In genomic region chr10:82622235-82622634, GRCm38 (mm10) we compare ENCODE assay signal across 8 mouse cellular contexts. TPM values are rescaled to one million over a fixed set of nuclear protein-coding genes. Genes with fewer than 3 reads are reported as not detected.
DNase-seq lines count a peak whose midpoint lies in the region; ATAC-seq lines count a peak whose summit lies in the region.

No protein-coding gene starts in this region.

- 28% methylated on average over 9 of the region's 9 CpGs for WGBS in embryonic facial prominence, embryonic 14.5 days
- 33% methylated on average over 9 of the region's 9 CpGs for WGBS in limb, embryonic 12.5 days
- 26% methylated on average over 9 of the region's 9 CpGs for WGBS in stomach, embryonic 14.5 days

- ATAC-seq in megakaryocyte, adult 5-6 weeks (ENCODE audit: poor library complexity, severe bottlenecking) = no peak
- no peak for ATAC-seq in embryonic facial prominence, embryonic 14.5 days (ENCODE audit: low read depth)
- no peak for ATAC-seq in limb, embryonic 12.5 days (ENCODE audit: insufficient number of reproducible peaks, insufficient read depth, low FRiP score, low TSS enrichment, low read depth)
- ATAC-seq in stomach, embryonic 14.5 days (ENCODE audit: insufficient number of reproducible peaks, insufficient read depth, low FRiP score, low read depth) = no peak

- H3K27ac ChIP-seq in embryonic facial prominence, embryonic 14.5 days (replicated peaks; ENCODE audit: low read depth, low read length) = no peak overlapping the region
- no peak overlapping the region for H3K27ac ChIP-seq in limb, embryonic 12.5 days
- no peak overlapping the region for H3K27ac ChIP-seq in stomach, embryonic 14.5 days (ENCODE audit: low read length)

- DNase-seq in embryonic facial prominence, embryonic 14.5 days (ENCODE audit: low spot score) = no peak
- no peak for DNase-seq in urinary bladder, adult 2 months (ENCODE audit: low spot score)
- no peak for DNase-seq in cerebellum, adult 8-10 months
- no peak for DNase-seq in urinary bladder, postnatal 4 days (ENCODE audit: low spot score in 2 of 2)

- no peaks in the 10 kb centered on the region for H3K27me3 ChIP-seq in megakaryocyte, embryonic 14.5 days (replicated peaks)
- H3K27me3 ChIP-seq in embryonic facial prominence, embryonic 14.5 days (replicated peaks; ENCODE audit: control insufficient read depth, insufficient read depth, low read length) = no peaks in the 10 kb centered on the region
- H3K27me3 ChIP-seq in limb, embryonic 12.5 days = no peaks in the 10 kb centered on the region
- no peaks in the 10 kb centered on the region for H3K27me3 ChIP-seq in stomach, embryonic 14.5 days (ENCODE audit: control insufficient read depth, insufficient read depth, low read length)

- H3K4me1 ChIP-seq in megakaryocyte, embryonic 14.5 days = peaks cover 10% of the 10 kb centered on the region
- H3K4me1 ChIP-seq in embryonic facial prominence, embryonic 14.5 days (ENCODE audit: control insufficient read depth, insufficient read depth, low read length) = peaks cover 6% of the 10 kb centered on the region
- H3K4me1 ChIP-seq in limb, embryonic 12.5 days (replicated peaks) = peaks cover 5% of the 10 kb centered on the region; the same call in 1 of the 2 replicates
- no peaks in the 10 kb centered on the region for H3K4me1 ChIP-seq in stomach, embryonic 14.5 days (ENCODE audit: control insufficient read depth, insufficient read depth, low read length)

- H3K9ac ChIP-seq in embryonic facial prominence, embryonic 14.5 days (ENCODE audit: low read depth, low read length) = peak overlapping the region; percentile 77
- peak overlapping the region; percentile 72 for H3K9ac ChIP-seq in limb, embryonic 12.5 days (replicated peaks)
- peak overlapping the region; percentile 62 for H3K9ac ChIP-seq in stomach, embryonic 14.5 days (replicated peaks; ENCODE audit: low read depth, low read length)

- no peaks in the 10 kb centered on the region for H3K9me3 ChIP-seq in megakaryocyte, embryonic 14.5 days
- no peaks in the 10 kb centered on the region for H3K9me3 ChIP-seq in embryonic facial prominence, embryonic 14.5 days (ENCODE audit: control insufficient read depth, low read length)
- no peaks in the 10 kb centered on the region for H3K9me3 ChIP-seq in limb, embryonic 12.5 days
- no peaks in the 10 kb centered on the region for H3K9me3 ChIP-seq in stomach, embryonic 14.5 days (ENCODE audit: control insufficient read depth, low read depth, low read length)

- H3K4me3 ChIP-seq in megakaryocyte, embryonic 14.5 days (replicated peaks) = peak overlapping the region; percentile 89
- H3K4me3 ChIP-seq in embryonic facial prominence, embryonic 14.5 days (ENCODE audit: low read depth, low read length) = peak overlapping the region; percentile 69
- peak overlapping the region; percentile 68 for H3K4me3 ChIP-seq in limb, embryonic 12.5 days (replicated peaks)
- peak overlapping the region; percentile 71 for H3K4me3 ChIP-seq in stomach, embryonic 14.5 days (ENCODE audit: low read depth, low read length)

- H3K4me2 ChIP-seq in embryonic facial prominence, embryonic 14.5 days (ENCODE audit: low read depth, low read length) = peak overlapping the region; percentile 67
- H3K4me2 ChIP-seq in limb, embryonic 12.5 days = peak overlapping the region; percentile 62
- H3K4me2 ChIP-seq in stomach, embryonic 14.5 days (replicated peaks; ENCODE audit: low read depth, low read length) = peak overlapping the region; percentile 51

- peaks cover 4% of the 10 kb centered on the region for H3K36me3 ChIP-seq in megakaryocyte, embryonic 14.5 days (replicated peaks; ENCODE audit: low read length)
- no peaks in the 10 kb centered on the region for H3K36me3 ChIP-seq in embryonic facial prominence, embryonic 14.5 days (ENCODE audit: control insufficient read depth, insufficient read depth, low read length)
- peaks cover 7% of the 10 kb centered on the region; the same call in 1 of the 2 replicates for H3K36me3 ChIP-seq in limb, embryonic 12.5 days
- no peaks in the 10 kb centered on the region for H3K36me3 ChIP-seq in stomach, embryonic 14.5 days (ENCODE audit: control insufficient read depth, insufficient read depth, low read length)

RNA-seq across cellular contexts. Expression of gene 1190007I07Rik, which starts 0.8 kb away (rescaled TPM):
- 39.6 and 51.9 TPM in 2 replicates for polyA plus RNA-seq in megakaryocyte, embryonic 14.5 days (2012; ENCODE audit: insufficient read depth, low replicate concordance)
- 13.0 and 14.1 TPM in 2 replicates for total RNA-seq in megakaryocyte, adult 5-6 weeks (2015)
- 17.5 and 19.6 TPM in 2 replicates for total RNA-seq in megakaryocyte, adult 5-6 weeks (2017)
- polyA plus RNA-seq in embryonic facial prominence, embryonic 14.5 days (2014; fragmentation: Nextera tagmentation; extraction: Ambion mirVana) = 33.0 and 35.0 TPM in 2 replicates
- 45.1 and 54.3 TPM in 2 replicates for polyA plus RNA-seq in limb, embryonic 12.5 days (2016; fragmentation: Nextera tagmentation; extraction: Ambion mirVana)
- 50.1 and 55.6 TPM in 2 replicates for polyA plus RNA-seq in stomach, embryonic 14.5 days (2014; fragmentation: Nextera tagmentation; extraction: Ambion mirVana)
- polyA plus RNA-seq in urinary bladder, adult 2 months (2012; rRNA removed) = 26.1 and 38.6 TPM in 2 replicates

RNA-seq across cellular contexts. Expression of gene Tdg, which starts 7.4 kb away (rescaled TPM):
- polyA plus RNA-seq in megakaryocyte, embryonic 14.5 days (2012; ENCODE audit: insufficient read depth, low replicate concordance) = 1.4 and 4.4 TPM in 2 replicates
- 28.5 and 28.8 TPM in 2 replicates for total RNA-seq in megakaryocyte, adult 5-6 weeks (2015)
- total RNA-seq in megakaryocyte, adult 5-6 weeks (2017) = 55.9 and 83.8 TPM in 2 replicates
- 103 and 119 TPM in 2 replicates for polyA plus RNA-seq in embryonic facial prominence, embryonic 14.5 days (2014; fragmentation: Nextera tagmentation; extraction: Ambion mirVana)
- 207 and 209 TPM in 2 replicates for polyA plus RNA-seq in limb, embryonic 12.5 days (2016; fragmentation: Nextera tagmentation; extraction: Ambion mirVana)
- 130 and 144 TPM in 2 replicates for polyA plus RNA-seq in stomach, embryonic 14.5 days (2014; fragmentation: Nextera tagmentation; extraction: Ambion mirVana)
- polyA plus RNA-seq in urinary bladder, adult 2 months (2012; rRNA removed) = 32.9 and 33.5 TPM in 2 replicates
